ENCODE assay signal across 10 mouse cellular contexts in genomic region chr4:136135874-136136728, GRCm38 (mm10). TPM values are rescaled to one million over a fixed set of nuclear protein-coding genes. Genes with fewer than 3 reads are reported as not detected.
DNase-seq lines count a peak whose midpoint lies in the region; ATAC-seq and TF ChIP-seq lines count a peak whose summit lies in the region.
"Had no signal": no experiment of that assay in that cellular context is flagged by ENCODE, and none has a peak within 500 bp of the region (broad histone marks: within the 10 kb centered on the region; RNA-seq: fewer than 3 reads in every experiment).

No protein-coding gene starts in this region.

- peak overlapping the region; percentile 84 for H3K4me2 ChIP-seq in lung, embryonic 14.5 days
- peak overlapping the region; percentile 91 for H3K4me2 ChIP-seq in heart, embryonic 12.5 days
- peak overlapping the region; percentile 73 for H3K4me2 ChIP-seq in kidney, embryonic 16.5 days (replicated peaks; ENCODE audit: low read depth, low read length)
- peak overlapping the region; percentile 66 for H3K4me2 ChIP-seq in midbrain, embryonic 13.5 days (replicated peaks)

- H3K27me3 ChIP-seq in lung, embryonic 14.5 days (ENCODE audit: insufficient read depth, low read length), result no peaks in the 10 kb centered on the region
- peaks cover 3% of the 10 kb centered on the region; the same call in 1 of the 2 replicates for H3K27me3 ChIP-seq in heart, embryonic 12.5 days (replicated peaks)
- H3K27me3 ChIP-seq in kidney, embryonic 16.5 days (ENCODE audit: insufficient read depth, low read length), result no peaks in the 10 kb centered on the region
- no peaks in the 10 kb centered on the region for H3K27me3 ChIP-seq in midbrain, embryonic 13.5 days
- H3K27me3 ChIP-seq: Patski had no signal

- H3K27ac ChIP-seq in lung, embryonic 14.5 days (ENCODE audit: low read depth), result peak overlapping the region; percentile 97
- H3K27ac ChIP-seq in heart, embryonic 12.5 days (ENCODE audit: poor library complexity, severe bottlenecking), result peak overlapping the region; percentile 95
- H3K27ac ChIP-seq in kidney, embryonic 16.5 days (ENCODE audit: low read length), result peak overlapping the region; percentile 98
- peak overlapping the region; percentile 97 for H3K27ac ChIP-seq in midbrain, embryonic 13.5 days

- peak overlapping the region; percentile 42 for H3K4me3 ChIP-seq in lung, embryonic 14.5 days (ENCODE audit: low read depth, low read length)
- H3K4me3 ChIP-seq in heart, embryonic 12.5 days, result no peak overlapping the region
- peak overlapping the region; percentile 41 for H3K4me3 ChIP-seq in kidney, embryonic 16.5 days (ENCODE audit: low read length)
- H3K4me3 ChIP-seq in midbrain, embryonic 13.5 days (replicated peaks), result peak overlapping the region; percentile 38

- 32% methylated on average over 9 of the region's 9 CpGs for WGBS in lung, embryonic 14.5 days
- WGBS in heart, embryonic 12.5 days, result 35% methylated on average over 9 of the region's 9 CpGs
- 42% methylated on average over 9 of the region's 9 CpGs for WGBS in kidney, embryonic 16.5 days
- WGBS in midbrain, embryonic 13.5 days, result 25% methylated on average over 9 of the region's 9 CpGs

- no peak for ATAC-seq in lung, embryonic 14.5 days (ENCODE audit: insufficient read depth)
- ATAC-seq in heart, embryonic 12.5 days (ENCODE audit: insufficient number of reproducible peaks, low FRiP score), result 0 out of 2 replicates have a peak, but pooled peaks have one; percentile 4
- no peak for ATAC-seq in kidney, embryonic 16.5 days (ENCODE audit: low FRiP score, low TSS enrichment)
- no peak for ATAC-seq in midbrain, embryonic 13.5 days
- ATAC-seq: Patski had no signal

- peak overlapping the region; percentile 74 for H3K9ac ChIP-seq in lung, embryonic 14.5 days
- H3K9ac ChIP-seq in heart, embryonic 12.5 days, result peak overlapping the region; percentile 72
- H3K9ac ChIP-seq in kidney, embryonic 16.5 days (replicated peaks; ENCODE audit: low read length), result peak overlapping the region; percentile 79
- H3K9ac ChIP-seq in midbrain, embryonic 13.5 days (replicated peaks), result peak overlapping the region; percentile 71
- H3K9ac ChIP-seq: liver, embryonic 15.5 days had no signal

- H3K36me3 ChIP-seq in lung, embryonic 14.5 days (ENCODE audit: insufficient read depth), result no peaks in the 10 kb centered on the region
- H3K36me3 ChIP-seq in heart, embryonic 12.5 days, result no peaks in the 10 kb centered on the region
- no peaks in the 10 kb centered on the region for H3K36me3 ChIP-seq in kidney, embryonic 16.5 days (ENCODE audit: insufficient read depth, low read length)
- no peaks in the 10 kb centered on the region for H3K36me3 ChIP-seq in midbrain, embryonic 13.5 days
- H3K36me3 ChIP-seq: liver, embryonic 15.5 days had no signal

- peak; percentile 74 for DNase-seq in lung, embryonic 14.5 days
- no peak for DNase-seq in lung, postnatal 14 days
- DNase-seq in T-cell, adult 2 months (ENCODE audit: low spot score), result no peak
- DNase-seq in cerebellum, postnatal 14 days, result no peak
- no peak for DNase-seq in left cerebral cortex, postnatal 36 days (ENCODE audit: low spot score in 2 of 2)

- intact Hi-C loops in left cerebral cortex, postnatal 36 days (cut with DNase I), result no loop called here

- peaks cover 47% of the 10 kb centered on the region for H3K4me1 ChIP-seq in lung, embryonic 14.5 days (ENCODE audit: insufficient read depth)
- H3K4me1 ChIP-seq in heart, embryonic 12.5 days (replicated peaks), result peaks cover 53% of the 10 kb centered on the region
- peaks cover 58% of the 10 kb centered on the region for H3K4me1 ChIP-seq in kidney, embryonic 16.5 days (ENCODE audit: insufficient read depth, low read length)
- peaks cover 62% of the 10 kb centered on the region for H3K4me1 ChIP-seq in midbrain, embryonic 13.5 days (replicated peaks)

- H3K9me3 ChIP-seq in lung, embryonic 14.5 days (ENCODE audit: low read depth, low read length), result no peaks in the 10 kb centered on the region
- no peaks in the 10 kb centered on the region for H3K9me3 ChIP-seq in heart, embryonic 12.5 days (replicated peaks)
- H3K9me3 ChIP-seq in kidney, embryonic 16.5 days (ENCODE audit: low read length), result no peaks in the 10 kb centered on the region
- no peaks in the 10 kb centered on the region for H3K9me3 ChIP-seq in midbrain, embryonic 13.5 days
- H3K9me3 ChIP-seq: liver, embryonic 15.5 days had no signal

- TF ChIP-seq CTCF in lung, embryonic 14.5 days (IDR thresholded peaks at IDR 0.05; ENCODE audit: low read depth), result peak; percentile 52

RNA-seq across cellular contexts. Expression of gene Id3, which starts 7.2 kb away (rescaled TPM):
- 469 and 477 TPM in 2 replicates for polyA plus RNA-seq in lung, embryonic 14.5 days (2014; fragmentation: Nextera tagmentation; extraction: Ambion mirVana)
- 320 and 321 TPM in 2 replicates for polyA plus RNA-seq in heart, embryonic 12.5 days (2016; fragmentation: Nextera tagmentation; extraction: Ambion mirVana)
- 953 and 999 TPM in 2 replicates for polyA plus RNA-seq in kidney, embryonic 16.5 days (2015; fragmentation: Nextera tagmentation; extraction: Ambion mirVana)
- 175 and 214 TPM in 2 replicates for polyA plus RNA-seq in midbrain, embryonic 13.5 days (2015; fragmentation: Nextera tagmentation; extraction: Ambion mirVana)
- total RNA-seq in left cerebral cortex, postnatal 36 days (2021), result 10 to 100 TPM; 35.3 to 40.7 TPM

RNA-seq across cellular contexts. Expression of gene E2f2, which starts 36.1 kb away (rescaled TPM):
- polyA plus RNA-seq in lung, embryonic 14.5 days (2014; fragmentation: Nextera tagmentation; extraction: Ambion mirVana), result 5.5 and 6.5 TPM in 2 replicates
- polyA plus RNA-seq in heart, embryonic 12.5 days (2016; fragmentation: Nextera tagmentation; extraction: Ambion mirVana), result 8.1 and 9.3 TPM in 2 replicates
- 7.3 and 8.3 TPM in 2 replicates for polyA plus RNA-seq in kidney, embryonic 16.5 days (2015; fragmentation: Nextera tagmentation; extraction: Ambion mirVana)
- 3.8 and 4.0 TPM in 2 replicates for polyA plus RNA-seq in midbrain, embryonic 13.5 days (2015; fragmentation: Nextera tagmentation; extraction: Ambion mirVana)
- under 1 TPM; 0.61 to 0.72 TPM for total RNA-seq in left cerebral cortex, postnatal 36 days (2021)
